Mouse (Mus musculus) heart, adult 2 months (tissue): Measurements from ENCODE around the gene Odc1. TPM values are rescaled to one million over a fixed set of nuclear protein-coding genes. Genes with fewer than 3 reads are reported as not detected.

ENCODE experiments used
- DNase-seq, 2 experiments: peaks; one replicate each; pipeline ENCODE4 v3.0.0; 2021
- H3K27ac ChIP-seq: fragments of 200-600 bp; 2 replicates; pipeline ENCODE4 v1.8.1; 2022
- H3K27me3 ChIP-seq: fragments of 200-500 bp; 2 replicates; pipeline ENCODE4 v1.6.1; 2012; ENCODE audit warnings: mild to moderate bottlenecking, low read length, inconsistent platforms, mixed read lengths; ENCODE audit not compliant: control insufficient read depth, insufficient read depth
- H3K36me3 ChIP-seq: fragments of 200-500 bp; 2 replicates; pipeline ENCODE4 v1.6.1; 2012; ENCODE audit warnings: low read length, inconsistent platforms; ENCODE audit not compliant: control insufficient read depth, insufficient read depth
- H3K4me1 ChIP-seq: fragments of 200-500 bp; 2 replicates; pipeline ENCODE4 v1.6.1; 2011; ENCODE audit warnings: low read length; ENCODE audit not compliant: control insufficient read depth, insufficient read depth
- H3K4me3 ChIP-seq: fragments of 200-600 bp; 2 replicates; pipeline ENCODE4 v1.8.1; 2022
- H3K79me2 ChIP-seq: fragments of 200-500 bp; replicated peaks from 2 replicates; pipeline ENCODE4 v1.6.1; 2012; ENCODE audit warnings: mild to moderate bottlenecking, inconsistent platforms, low read length, moderate library complexity, mixed read lengths; ENCODE audit not compliant: control insufficient read depth, insufficient read depth
- H3K9ac ChIP-seq: fragments of 200-500 bp; 2 replicates; pipeline ENCODE4 v1.6.1; 2012; ENCODE audit warnings: low read depth, mild to moderate bottlenecking, control low read depth, inconsistent platforms, low read length, mixed read lengths
- CTCF ChIP-seq: fragments of 200-600 bp; IDR thresholded peaks from 2 replicates; pipeline ENCODE4 v1.8.1; 2022; ENCODE audit warnings: antibody characterized with exemption, mild to moderate bottlenecking, moderate library complexity
- EP300 ChIP-seq: fragments of 200-500 bp; IDR thresholded peaks from 2 replicates; pipeline ENCODE4 v1.6.1; 2011; ENCODE audit warnings: low read depth, low read length, control low read depth; ENCODE audit not compliant: insufficient read depth
- POLR2A ChIP-seq: fragments of 200-500 bp; IDR thresholded peaks from 2 replicates; pipeline ENCODE4 v1.6.1; 2011; ENCODE audit warnings: mild to moderate bottlenecking, low read depth, low read length, control low read depth; ENCODE audit not compliant: insufficient read depth
- WGBS: fragments of 180-500 bp; shearing (Covaris S2); methylation state at CpG from one replicate; pipeline ENCODE4 v1.1.7; 2018; 5-methylcytosine and 5-hydroxymethylcytosine counted together
- intact Hi-C: fragments of 180-260 bp; cut with DNase I; formaldehyde crosslinking; loops from one replicate; pipeline ENCODE4 v1.15.1; 2025
- polyA plus RNA-seq: library from polyadenylated mRNA; depleted of rRNA; stranded (reverse); fragments of >200 nt; gene quantifications from 2 replicates; pipeline ENCODE4 v1.2.3, GENCODE M21; 2012
- total RNA-seq, 2 experiments: library from RNA; stranded (reverse); gene quantifications; 2 replicates each; pipeline ENCODE4 v1.2.3; 2021

The Odc1 gene
- total and polyA plus RNA-seq, 3 experiments: 52.7 to 74.4 (median 72.2) TPM

DNA sequence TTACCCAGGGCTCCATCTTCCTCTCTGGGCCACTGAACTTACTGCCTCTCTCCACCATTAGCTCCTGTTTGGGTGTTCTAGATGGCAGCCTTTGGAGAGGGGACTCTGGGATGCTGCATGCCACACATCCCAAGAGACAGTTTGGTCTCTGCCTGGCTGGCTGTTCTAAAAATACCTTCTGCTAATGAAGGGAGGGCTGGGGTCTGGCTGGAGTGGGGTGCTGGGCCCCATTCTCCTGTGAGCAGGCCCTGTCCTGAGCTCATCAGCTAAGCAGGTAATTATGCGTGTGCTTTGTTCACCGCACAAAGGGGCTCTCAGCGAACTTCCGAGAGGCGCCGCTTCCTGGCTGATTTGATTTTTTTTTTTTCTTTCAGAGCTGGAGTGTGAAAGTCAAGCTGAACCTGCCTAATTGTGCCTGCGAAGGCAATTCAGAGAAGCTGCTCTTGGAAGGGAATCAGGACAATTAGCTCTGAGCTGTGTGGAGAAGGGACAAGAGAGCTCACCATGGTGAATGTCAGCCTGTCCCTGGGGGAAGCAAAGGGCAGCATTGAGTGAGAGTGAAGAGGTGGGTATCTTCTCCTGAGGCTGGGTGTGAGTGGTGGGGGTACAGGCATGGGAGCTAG lies 12.9 kb downstream of the Odc1 start:
- H3K4me1 ChIP-seq: peaks cover 2% of the 10 kb centered on the region
- H3K9ac ChIP-seq: no peak overlapping the region
- no peaks in the 10 kb centered on the region for H3K36me3 ChIP-seq
- H3K4me3 ChIP-seq: no peak overlapping the region
- no peak for DNase-seq
- no peaks in the 10 kb centered on the region for H3K79me2 ChIP-seq
- intact Hi-C loops: loop anchor here (5.0 kb wide), 1 partner anchor 105 kb away; no protein-coding TSS in a partner anchor
- TF ChIP-seq EP300: no peak
- no peak for TF ChIP-seq CTCF
- no peak for TF ChIP-seq POLR2A
- H3K27ac ChIP-seq: no peak overlapping the region
- WGBS: 41% methylated on average over 7 of the region's 7 CpGs
- H3K27me3 ChIP-seq: no peaks in the 10 kb centered on the region

DNA sequence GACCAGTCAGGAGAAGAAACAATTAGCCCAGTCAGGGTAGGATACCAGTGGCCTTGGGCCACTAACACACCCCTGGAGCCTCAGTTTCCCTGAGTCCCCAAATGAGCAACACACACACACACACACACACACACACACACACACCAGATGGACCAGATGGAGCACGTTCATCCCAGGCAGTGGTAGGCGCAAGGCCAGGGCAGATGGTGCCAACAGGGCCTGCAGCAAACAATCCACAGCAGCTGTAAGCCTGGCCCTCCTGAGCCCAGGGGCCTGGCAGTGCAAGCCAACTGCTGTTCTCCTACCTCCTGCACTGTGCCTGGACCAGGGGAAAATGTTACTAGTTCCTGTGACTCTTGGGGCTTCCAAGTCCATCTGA lies 13.4 kb downstream of the Odc1 start:
- intact Hi-C loops: loop anchor here (5.0 kb wide), 1 partner anchor 104 kb away; no protein-coding TSS in a partner anchor
- Histone ChIP-seq H3K4me3 (no peak overlapping the region), H3K9ac (no peak overlapping the region), H3K27me3 (no peaks in the 10 kb centered on the region), H3K4me1 (peaks cover 2% of the 10 kb centered on the region), H3K27ac (no peak overlapping the region), H3K79me2 (no peaks in the 10 kb centered on the region), H3K36me3 (no peaks in the 10 kb centered on the region)
- 74% methylated on average over 2 of the region's 2 CpGs for WGBS
- TF ChIP-seq CTCF (no peak), POLR2A (no peak), EP300 (no peak)
- DNase-seq: no peak

DNA sequence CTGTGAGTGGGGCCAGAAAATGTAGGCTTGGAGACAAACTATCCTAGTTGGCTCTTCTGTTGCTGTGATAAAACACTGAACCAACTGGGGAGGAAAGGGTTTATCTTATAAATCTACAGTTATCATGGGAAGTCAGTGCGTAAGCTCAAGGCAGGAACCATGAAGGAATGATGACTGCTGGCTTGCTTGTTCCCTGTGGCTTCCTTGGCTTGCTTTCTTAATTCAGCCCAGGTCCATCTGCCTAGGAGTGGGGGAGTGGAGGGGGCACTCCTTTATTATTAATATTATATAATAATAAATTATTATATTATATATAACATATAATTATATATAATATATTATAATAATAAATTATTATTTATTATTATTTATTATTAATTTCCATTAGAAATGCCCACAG lies 17.8 kb downstream of the Odc1 start:
- Histone ChIP-seq H3K4me1 (no peaks in the 10 kb centered on the region), H3K36me3 (no peaks in the 10 kb centered on the region), H3K79me2 (no peaks in the 10 kb centered on the region), H3K9ac (no peak overlapping the region), H3K27me3 (no peaks in the 10 kb centered on the region), H3K27ac (no peak overlapping the region), H3K4me3 (no peak overlapping the region)
- WGBS: 68% methylated on average over 1 of the region's 1 CpGs
- TF ChIP-seq EP300 (no peak), POLR2A (no peak), CTCF (no peak)
- intact Hi-C loops: no loop called here
- DNase-seq: no peak

DNA sequence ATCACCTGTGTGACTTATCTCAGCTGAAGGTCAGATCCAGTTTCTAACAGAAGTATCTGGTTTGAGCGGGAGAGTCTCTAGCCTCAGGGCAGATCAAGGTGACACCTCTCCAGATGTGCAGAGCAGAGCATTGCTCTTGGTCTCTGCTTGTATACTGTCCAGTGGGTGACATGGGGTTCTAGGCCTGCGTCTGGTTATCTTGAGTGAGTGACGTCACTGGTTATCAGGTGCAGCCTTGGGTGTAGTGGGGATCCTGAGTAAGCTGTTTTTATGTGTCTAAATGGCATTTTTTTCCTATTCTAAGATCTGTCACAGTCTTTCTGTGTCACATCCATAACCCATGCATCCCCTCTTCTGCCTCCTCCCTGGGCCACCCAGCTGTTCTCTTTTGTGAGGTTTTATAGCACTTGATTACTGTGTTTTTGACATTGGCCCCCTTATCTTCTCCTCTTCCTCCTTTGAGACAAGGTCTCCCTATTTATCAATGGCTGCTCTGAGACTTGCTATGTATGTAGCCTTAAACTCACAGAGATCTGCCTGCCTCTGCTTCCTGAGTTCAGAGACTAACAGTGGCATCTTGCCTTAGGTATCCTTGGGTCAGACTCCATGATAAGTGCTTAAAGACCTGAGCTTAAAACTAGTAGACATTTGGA lies 20.9 kb downstream of the Odc1 start:
- Histone ChIP-seq H3K36me3 (no peaks in the 10 kb centered on the region), H3K79me2 (no peaks in the 10 kb centered on the region), H3K4me1 (no peaks in the 10 kb centered on the region), H3K27ac (no peak overlapping the region), H3K4me3 (no peak overlapping the region), H3K27me3 (no peaks in the 10 kb centered on the region), H3K9ac (no peak overlapping the region)
- whole genome bisulfite sequencing: 78% methylated on average over 3 of the region's 3 CpGs
- TF ChIP-seq CTCF (no peak), POLR2A (no peak), EP300 (no peak)
- DNase-seq: no peak
- intact Hi-C loops: no loop called here

DNA sequence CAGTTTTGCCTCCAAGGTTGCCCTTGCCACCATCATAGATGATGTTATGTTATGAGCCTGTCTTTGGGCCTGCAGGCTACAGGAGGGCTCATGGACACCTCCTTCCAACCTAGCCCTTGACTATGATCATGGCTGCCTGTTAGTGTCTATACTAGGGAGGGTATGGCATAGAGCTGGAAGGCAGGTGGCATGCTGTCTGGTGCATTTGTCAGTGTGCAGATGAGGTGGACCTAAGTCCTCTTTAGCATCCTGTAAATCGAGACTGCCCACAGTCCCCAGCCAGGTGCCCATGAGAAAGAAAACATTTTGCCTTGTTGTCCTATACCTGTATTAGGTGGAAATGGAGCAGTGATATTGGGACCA lies 21.4 kb downstream of the Odc1 start:
- no peaks in the 10 kb centered on the region for H3K27me3 ChIP-seq
- H3K36me3 ChIP-seq: no peaks in the 10 kb centered on the region
- no peak overlapping the region for H3K4me3 ChIP-seq
- H3K9ac ChIP-seq: no peak overlapping the region
- intact Hi-C loops: no loop called here
- no peak for DNase-seq
- TF ChIP-seq EP300: no peak
- no peak for TF ChIP-seq POLR2A
- TF ChIP-seq CTCF: no peak
- no peaks in the 10 kb centered on the region for H3K79me2 ChIP-seq
- WGBS: 84% methylated on average over 1 of the region's 1 CpGs
- no peaks in the 10 kb centered on the region for H3K4me1 ChIP-seq
- H3K27ac ChIP-seq: no peak overlapping the region

DNA sequence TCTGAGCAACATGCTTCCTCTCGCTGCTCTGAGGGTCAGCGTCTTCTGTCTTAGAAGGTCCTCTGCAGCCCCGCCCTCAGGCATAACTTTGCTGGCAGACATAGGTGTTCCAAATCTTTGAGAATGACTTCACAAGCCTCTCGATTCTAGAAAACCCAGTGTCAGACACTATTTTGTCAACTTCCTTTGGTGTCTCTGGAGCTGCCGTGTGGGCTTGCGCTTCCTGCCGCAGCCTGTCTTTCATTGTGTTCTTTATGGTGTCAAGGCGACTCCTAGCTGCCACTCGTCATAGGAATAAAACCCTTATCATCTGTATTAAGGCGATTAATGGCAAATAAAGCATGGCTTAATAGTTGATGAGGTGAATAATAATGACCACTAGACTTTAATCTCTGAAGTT lies 24.0 kb downstream of the Odc1 start:
- H3K36me3 ChIP-seq: no peaks in the 10 kb centered on the region
- H3K79me2 ChIP-seq: no peaks in the 10 kb centered on the region
- intact Hi-C loops: no loop called here
- no peaks in the 10 kb centered on the region for H3K4me1 ChIP-seq
- TF ChIP-seq POLR2A (no peak), EP300 (no peak), CTCF (no peak)
- H3K9ac ChIP-seq: no peak overlapping the region
- 64% methylated on average over 10 of the region's 10 CpGs for WGBS
- H3K27ac ChIP-seq: no peak overlapping the region
- H3K27me3 ChIP-seq: no peaks in the 10 kb centered on the region
- no peak overlapping the region for H3K4me3 ChIP-seq
- DNase-seq: no peak
